In genomic region chr16:75904072-75904471, GRCm38 (mm10) we compare ENCODE assay signal across 32 mouse cellular contexts.
DNase-seq lines count a peak whose midpoint lies in the region; ATAC-seq and TF ChIP-seq lines count a peak whose summit lies in the region.
"Had no signal": no experiment of that assay in that cellular context is flagged by ENCODE, and none has a peak within 500 bp of the region (broad histone marks: within the 10 kb centered on the region; RNA-seq: fewer than 3 reads in every experiment).

No protein-coding gene starts in this region.

- H3K9ac ChIP-seq in midbrain, embryonic 12.5 days (replicated peaks), result no peak overlapping the region
- no peak overlapping the region for H3K9ac ChIP-seq in forebrain, embryonic 13.5 days
- H3K9ac ChIP-seq in forebrain, embryonic 16.5 days (replicated peaks; ENCODE audit: low read depth, low read length), result no peak overlapping the region
- no peak overlapping the region for H3K9ac ChIP-seq in liver, embryonic 11.5 days (ENCODE audit: low read depth, low read length)
- H3K9ac ChIP-seq: embryonic facial prominence, embryonic 13.5 days; heart, embryonic 12.5 days; heart, embryonic 15.5 days; hindbrain, embryonic 13.5 days; intestine, embryonic 15.5 days had no signal

- H3K27ac ChIP-seq in midbrain, embryonic 12.5 days (replicated peaks), result no peak overlapping the region
- no peak overlapping the region for H3K27ac ChIP-seq in midbrain, embryonic 10.5 days (replicated peaks)
- no peak overlapping the region for H3K27ac ChIP-seq in forebrain, embryonic 13.5 days
- H3K27ac ChIP-seq in forebrain, embryonic 16.5 days (ENCODE audit: low read length), result no peak overlapping the region
- no peak overlapping the region for H3K27ac ChIP-seq in liver, embryonic 11.5 days (ENCODE audit: low read depth, low read length)
- H3K27ac ChIP-seq: embryonic facial prominence, embryonic 10.5 days; embryonic facial prominence, embryonic 13.5 days; gastrocnemius, adult 2 months; heart, embryonic 15.5 days; hindbrain, embryonic 10.5 days; hindbrain, embryonic 13.5 days; intestine, embryonic 15.5 days had no signal

- H3K4me1 ChIP-seq in midbrain, embryonic 12.5 days, result no peaks in the 10 kb centered on the region
- no peaks in the 10 kb centered on the region for H3K4me1 ChIP-seq in midbrain, embryonic 10.5 days
- H3K4me1 ChIP-seq in forebrain, embryonic 13.5 days, result 0 out of 2 replicates have a peak, but pooled peaks cover 4% of the 10 kb centered on the region
- 0 out of 2 replicates have a peak, but pooled peaks cover 3% of the 10 kb centered on the region for H3K4me1 ChIP-seq in forebrain, embryonic 16.5 days (replicated peaks; ENCODE audit: control insufficient read depth, insufficient read depth, low read length)
- 0 out of 2 replicates have a peak, but pooled peaks cover 2% of the 10 kb centered on the region for H3K4me1 ChIP-seq in liver, embryonic 11.5 days (replicated peaks; ENCODE audit: control insufficient read depth, insufficient read depth, low read length)
- H3K4me1 ChIP-seq: embryonic facial prominence, embryonic 10.5 days; embryonic facial prominence, embryonic 13.5 days; heart, embryonic 12.5 days; heart, embryonic 15.5 days; hindbrain, embryonic 10.5 days; hindbrain, embryonic 13.5 days; intestine, embryonic 15.5 days had no signal

- no peak for TF ChIP-seq POLR2A in brain, embryonic 14.5 days (IDR thresholded peaks at IDR 0.05; ENCODE audit: borderline replicate concordance, extremely low read depth, insufficient read depth, insufficient read length, poor library complexity, severe bottlenecking)

- ATAC-seq in midbrain, embryonic 12.5 days (ENCODE audit: low FRiP score, low read depth), result 0 out of 2 replicates have a peak, but pooled peaks have one; percentile 19
- peak; percentile 87; the same call in 1 of the 2 replicates for ATAC-seq in forebrain, embryonic 13.5 days
- peak; percentile 75 for ATAC-seq in forebrain, embryonic 16.5 days
- no peak for ATAC-seq in liver, embryonic 11.5 days (replicated peaks; ENCODE audit: low FRiP score)
- ATAC-seq: hindbrain, embryonic 16.5 days; intestine, embryonic 15.5 days; Patski had no signal

- no peaks in the 10 kb centered on the region for H3K9me3 ChIP-seq in midbrain, embryonic 12.5 days
- no peaks in the 10 kb centered on the region for H3K9me3 ChIP-seq in midbrain, embryonic 10.5 days (replicated peaks)
- no peaks in the 10 kb centered on the region for H3K9me3 ChIP-seq in forebrain, embryonic 13.5 days (replicated peaks)
- no peaks in the 10 kb centered on the region for H3K9me3 ChIP-seq in forebrain, embryonic 16.5 days (ENCODE audit: control insufficient read depth, low read length)
- H3K9me3 ChIP-seq in liver, embryonic 11.5 days (ENCODE audit: control insufficient read depth, low read length), result no peaks in the 10 kb centered on the region
- H3K9me3 ChIP-seq: embryonic facial prominence, embryonic 10.5 days; embryonic facial prominence, embryonic 13.5 days; G1E; heart, embryonic 12.5 days; heart, embryonic 15.5 days; hindbrain, embryonic 10.5 days; hindbrain, embryonic 13.5 days; intestine, embryonic 15.5 days had no signal

- H3K27me3 ChIP-seq in midbrain, embryonic 12.5 days, result no peaks in the 10 kb centered on the region
- no peaks in the 10 kb centered on the region for H3K27me3 ChIP-seq in midbrain, embryonic 10.5 days (ENCODE audit: low read depth, poor library complexity, severe bottlenecking)
- no peaks in the 10 kb centered on the region for H3K27me3 ChIP-seq in forebrain, embryonic 13.5 days
- no peaks in the 10 kb centered on the region for H3K27me3 ChIP-seq in forebrain, embryonic 16.5 days (replicated peaks; ENCODE audit: control insufficient read depth, insufficient read depth, low read length)
- H3K27me3 ChIP-seq in liver, embryonic 11.5 days (replicated peaks; ENCODE audit: control insufficient read depth, insufficient read depth, low read length), result no peaks in the 10 kb centered on the region
- H3K27me3 ChIP-seq: CH12.LX; embryonic facial prominence, embryonic 13.5 days; heart, embryonic 12.5 days; heart, embryonic 15.5 days; hindbrain, embryonic 13.5 days; intestine, embryonic 15.5 days had no signal

- DNase-seq in midbrain, embryonic 10.5 days (ENCODE audit: low spot score), result no peak
- peak; percentile 88 for DNase-seq in brain, embryonic 14.5 days (ENCODE audit: low read depth)
- no peak for DNase-seq in cerebellum, postnatal 25 days
- DNase-seq in liver, embryonic 11.5 days (ENCODE audit: low spot score), result no peak
- DNase-seq: adrenal gland, postnatal 10 days; adrenal gland, postnatal 36 days; B cell, adult 2 months; cerebellum, adult 11 months; cerebellum, adult 2 months; cerebellum, adult 9-11 months; cerebellum, postnatal 36 days; embryo, embryonic 11 days; gastrocnemius, adult 2 months; gastrocnemius, postnatal 14 days; heart, adult 18-20 months; heart, postnatal 10 days; heart, postnatal 36 days had no signal

- H3K4me3 ChIP-seq in midbrain, embryonic 12.5 days, result no peak overlapping the region
- H3K4me3 ChIP-seq in midbrain, embryonic 10.5 days, result no peak overlapping the region
- no peak overlapping the region for H3K4me3 ChIP-seq in forebrain, embryonic 13.5 days
- no peak overlapping the region for H3K4me3 ChIP-seq in forebrain, embryonic 16.5 days (replicated peaks; ENCODE audit: low read length)
- no peak overlapping the region for H3K4me3 ChIP-seq in liver, embryonic 11.5 days (ENCODE audit: low read depth, low read length)
- H3K4me3 ChIP-seq: embryonic facial prominence, embryonic 10.5 days; embryonic facial prominence, embryonic 13.5 days; erythroblast, embryonic 14.5 days; gastrocnemius, adult 2 months; heart, embryonic 12.5 days; heart, embryonic 15.5 days; hindbrain, embryonic 10.5 days; hindbrain, embryonic 13.5 days; intestine, embryonic 15.5 days had no signal

- H3K4me2 ChIP-seq in midbrain, embryonic 12.5 days (replicated peaks), result no peak overlapping the region
- H3K4me2 ChIP-seq in forebrain, embryonic 13.5 days, result no peak overlapping the region
- no peak overlapping the region for H3K4me2 ChIP-seq in forebrain, embryonic 16.5 days (ENCODE audit: low read length)
- no peak overlapping the region for H3K4me2 ChIP-seq in liver, embryonic 11.5 days
- H3K4me2 ChIP-seq: embryonic facial prominence, embryonic 13.5 days; heart, embryonic 12.5 days; heart, embryonic 15.5 days; hindbrain, embryonic 13.5 days; intestine, embryonic 15.5 days had no signal

- no peak for TF ChIP-seq CTCF in brain, embryonic 14.5 days (IDR thresholded peaks at IDR 0.05; ENCODE audit: borderline replicate concordance, extremely low read depth, insufficient read depth, insufficient read length)

- H3K36me3 ChIP-seq in midbrain, embryonic 12.5 days, result no peaks in the 10 kb centered on the region
- H3K36me3 ChIP-seq in midbrain, embryonic 10.5 days, result no peaks in the 10 kb centered on the region
- no peaks in the 10 kb centered on the region for H3K36me3 ChIP-seq in forebrain, embryonic 13.5 days (ENCODE audit: poor library complexity, severe bottlenecking)
- H3K36me3 ChIP-seq in forebrain, embryonic 16.5 days (ENCODE audit: control insufficient read depth, insufficient read depth), result no peaks in the 10 kb centered on the region
- no peaks in the 10 kb centered on the region for H3K36me3 ChIP-seq in liver, embryonic 11.5 days (ENCODE audit: control insufficient read depth, insufficient read depth, low read length)
- H3K36me3 ChIP-seq: embryonic facial prominence, embryonic 10.5 days; embryonic facial prominence, embryonic 13.5 days; heart, embryonic 12.5 days; heart, embryonic 15.5 days; hindbrain, embryonic 10.5 days; hindbrain, embryonic 13.5 days; intestine, embryonic 15.5 days had no signal

- 76% methylated on average over 4 of the region's 4 CpGs for WGBS in midbrain, embryonic 12.5 days
- WGBS in midbrain, embryonic 10.5 days, result 91% methylated on average over 4 of the region's 4 CpGs
- 55% methylated on average over 4 of the region's 4 CpGs for WGBS in forebrain, embryonic 13.5 days
- WGBS in forebrain, embryonic 16.5 days, result 37% methylated on average over 4 of the region's 4 CpGs
- 88% methylated on average over 4 of the region's 4 CpGs for WGBS in liver, embryonic 11.5 days
